Mouse (Mus musculus) CH12.LX (cell line): ENCODE measurements around the gene Gtf3c4.

ENCODE experiments used
- CHD1 ChIP-seq: IDR thresholded peaks from 2 replicates; pipeline ENCODE4 v1.6.1; 2012; ENCODE audit warnings: low read depth, low read length, improper control_type of control experiment, inconsistent platforms
- CTCF ChIP-seq, 2 experiments: IDR thresholded peaks in 1 of 2; conservative IDR thresholded peaks in 1 of 2; 2 replicates each; pipeline ENCODE4 v1.5.1; 2011 to 2012; ENCODE audit warnings: low read depth in 2 of 2, low read length in 2 of 2, improper control_type of control experiment in 1 of 2, inconsistent platforms in 1 of 2, mild to moderate bottlenecking in 1 of 2, moderate library complexity in 1 of 2
- E2F4 ChIP-seq: IDR thresholded peaks from 2 replicates; pipeline ENCODE4 v1.6.1; 2011; ENCODE audit warnings: low read depth, low read length, improper control_type of control experiment; ENCODE audit not compliant: insufficient replicate concordance
- ELF1 ChIP-seq: IDR thresholded peaks from 2 replicates; pipeline ENCODE4 v1.6.1; 2014; ENCODE audit warnings: low read depth, mild to moderate bottlenecking, inconsistent platforms, low read length, improper control_type of control experiment
- EP300 ChIP-seq: IDR thresholded peaks from 2 replicates; pipeline ENCODE4 v1.6.1; 2011; ENCODE audit warnings: low read length, improper control_type of control experiment
- HCFC1 ChIP-seq: IDR thresholded peaks from 2 replicates; pipeline ENCODE4 v1.6.1; 2012; ENCODE audit warnings: low read depth, mild to moderate bottlenecking, inconsistent platforms, low read length, improper control_type of control experiment
- NRF1 ChIP-seq: IDR thresholded peaks from 2 replicates; pipeline ENCODE4 v1.6.1; 2014; ENCODE audit warnings: low read depth, mild to moderate bottlenecking, inconsistent platforms, low read length, improper control_type of control experiment, moderate library complexity
- POLR2A ChIP-seq: IDR thresholded peaks from 2 replicates; pipeline ENCODE4 v1.6.1; 2011; ENCODE audit warnings: low read depth, mild to moderate bottlenecking, improper control_type of control experiment, low read length
- TCF12 ChIP-seq: IDR thresholded peaks from 2 replicates; pipeline ENCODE4 v1.6.1; 2014; ENCODE audit warnings: low read depth, mild to moderate bottlenecking, inconsistent platforms, low read length, improper control_type of control experiment
- USF2 ChIP-seq: conservative IDR thresholded peaks from 2 replicates; pipeline ENCODE4 v1.6.1; 2011; ENCODE audit warnings: low read depth, low read length, improper control_type of control experiment
- ZC3H11A ChIP-seq: IDR thresholded peaks from 2 replicates; pipeline ENCODE4 v1.6.1; 2012; ENCODE audit warnings: low read depth, mild to moderate bottlenecking, inconsistent platforms, low read length, improper control_type of control experiment
- ZNF384 ChIP-seq: IDR thresholded peaks from 2 replicates; pipeline ENCODE4 v1.6.1; 2012; ENCODE audit warnings: low read depth, low read length, improper control_type of control experiment, inconsistent platforms

- TF ChIP-seq CHD1 (no peak), POLR2A (no peak), CTCF (conservative IDR thresholded peaks at IDR 0.05 in 1 of 2, IDR thresholded peaks at IDR 0.05 in 1 of 2; ENCODE audit: low read depth in 2 of 2, low read length in 2 of 2) (no peak), USF2 (no peak), HCFC1 (no peak), ELF1 (no peak), EP300 (no peak), NRF1 (no peak), E2F4 (no peak), ZC3H11A (no peak), ZNF384 (no peak), TCF12 (no peak)
These were observed 43.9 kb downstream of the Gtf3c4 start for GRCm38 (mm10) chr2:28796298-28796697.
